Mouse (Mus musculus): ENCODE results near the gene Tbc1d16.

GRCm38 (mm10) chr11:119252854-119253541, 24.7 kb upstream of the Tbc1d16 start:
- TF ChIP-seq CTCF (IDR thresholded peaks at IDR 0.05; ENCODE audit: borderline replicate concordance, extremely low read depth, insufficient read depth, insufficient read length), result peak; percentile 55
- TF ChIP-seq POLR2A (IDR thresholded peaks at IDR 0.05; ENCODE audit: borderline replicate concordance, extremely low read depth, insufficient read depth, insufficient read length, poor library complexity, severe bottlenecking), result no peak
